Mouse (Mus musculus): ENCODE measurements around the gene Lcmt1.

DNA sequence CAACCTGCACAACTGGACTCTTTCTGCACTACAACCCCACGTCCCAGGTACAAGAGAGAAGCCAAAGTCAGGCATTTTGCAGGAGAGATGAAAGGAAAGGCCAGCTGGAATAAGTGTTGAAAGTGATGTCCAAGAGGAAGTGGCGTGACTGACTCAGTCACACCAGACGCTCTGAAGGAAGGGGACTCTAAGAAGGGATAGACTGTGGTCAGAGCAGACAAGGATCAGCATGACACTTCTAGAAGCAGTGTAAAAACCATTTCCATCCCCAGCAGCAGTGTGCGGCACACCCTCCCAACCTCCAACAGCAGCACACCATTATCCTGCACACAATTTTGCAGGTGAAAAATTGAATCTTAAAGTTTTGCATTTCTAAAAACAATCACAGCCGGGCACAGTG is 15.2 kb upstream of the Lcmt1 start:
- no peak for TF ChIP-seq CTCF (IDR thresholded peaks at IDR 0.05; ENCODE audit: insufficient read depth, low read length)
- TF ChIP-seq POLR2A (IDR thresholded peaks at IDR 0.05; ENCODE audit: borderline replicate concordance, extremely low read depth, low read depth, low read length) = no peak
